Mouse (Mus musculus) mouse trophoblast stem cell (cell line): ENCODE results near the gene Trim46.

Experiments used
- in situ Hi-C, 2 experiments: fragments of 300-500 bp; cut with MseI, MboI; formaldehyde crosslinking; loops; 2 replicates in 1 of 2; 3 replicates in 1 of 2; pipeline ENCODE4 v1.15.1; 2025

Trim46 gene

GRCm38 (mm10) chr3:89276061-89276460, 30.0 kb upstream of the Trim46 start:
- in situ Hi-C loops = no loop called here

- in situ Hi-C loops = no loop called here
Measured at GRCm38 (mm10) chr3:89271760-89272159, 25.7 kb upstream of the Trim46 start.

- in situ Hi-C loops = no loop called here
Measured at GRCm38 (mm10) chr3:89270891-89271290, 24.8 kb upstream of the Trim46 start.

- in situ Hi-C loops = no loop called here
Measured at GRCm38 (mm10) chr3:89270051-89270755, 24.1 kb upstream of the Trim46 start, which contains the start of gene Slc50a1. Gene Slc50a1 (minus strand): TSS chr3:89270570.

- in situ Hi-C loops = no loop called here
Measured at GRCm38 (mm10) chr3:89268916-89269315, 22.8 kb upstream of the Trim46 start.

- in situ Hi-C loops = no loop called here
Measured at GRCm38 (mm10) chr3:89266439-89266893, 20.4 kb upstream of the Trim46 start.

- in situ Hi-C loops = no loop called here
Measured at GRCm38 (mm10) chr3:89262417-89262816, 16.3 kb upstream of the Trim46 start.

- in situ Hi-C loops = no loop called here
Measured at GRCm38 (mm10) chr3:89260211-89260610, 14.1 kb upstream of the Trim46 start.

- in situ Hi-C loops = no loop called here
Measured at GRCm38 (mm10) chr3:89259076-89259475, 13.0 kb upstream of the Trim46 start, which contains the start of gene Dpm3. Gene Dpm3 (plus strand): TSS chr3:89259358.

GRCm38 (mm10) chr3:89256177-89256576, 10.1 kb upstream of the Trim46 start:
- in situ Hi-C loops = no loop called here

GRCm38 (mm10) chr3:89254994-89255393, 8.9 kb upstream of the Trim46 start:
- in situ Hi-C loops = loop anchor here in 1 of 2 experiments (5.0 kb wide), 1 partner anchor 37 kb away; no protein-coding TSS in a partner anchor

- in situ Hi-C loops = loop anchor here in 1 of 2 experiments (5.0 kb wide), 1 partner anchor 41 kb away; no protein-coding TSS in a partner anchor
Measured at GRCm38 (mm10) chr3:89251365-89251895, 5.3 kb upstream of the Trim46 start.

- in situ Hi-C loops = loop anchor here in 1 of 2 experiments (5.0 kb wide), 1 partner anchor 42 kb away; no protein-coding TSS in a partner anchor
Measured at GRCm38 (mm10) chr3:89250435-89251040, 4.4 kb upstream of the Trim46 start.

GRCm38 (mm10) chr3:89247466-89247865, 1.4 kb upstream of the Trim46 start:
- in situ Hi-C loops = loop anchor here in 1 of 2 experiments (10.0 kb wide), 1 partner anchor 47 kb away; no protein-coding TSS in a partner anchor

GRCm38 (mm10) chr3:89245688-89246171, 379 bp downstream of the Trim46 start, which contains the start of gene Krtcap2:
Gene Krtcap2 (plus strand): TSS chr3:89245966.
- in situ Hi-C loops = loop anchor here in 1 of 2 experiments (10.0 kb wide), 1 partner anchor 49 kb away; no protein-coding TSS in a partner anchor

- in situ Hi-C loops = loop anchor here in 1 of 2 experiments (10.0 kb wide), 1 partner anchor 50 kb away; no protein-coding TSS in a partner anchor
Measured at GRCm38 (mm10) chr3:89244982-89245687, 974 bp downstream of the Trim46 start.

GRCm38 (mm10) chr3:89244158-89244981, 1.7 kb downstream of the Trim46 start:
- in situ Hi-C loops = loop anchor here in 1 of 2 experiments (10.0 kb wide), 1 partner anchor 50 kb away; no protein-coding TSS in a partner anchor

- in situ Hi-C loops = loop anchor here in 1 of 2 experiments (10.0 kb wide), 1 partner anchor 51 kb away; no protein-coding TSS in a partner anchor
Measured at GRCm38 (mm10) chr3:89243609-89244008, 2.5 kb downstream of the Trim46 start.

- in situ Hi-C loops = loop anchor here in 1 of 2 experiments (10.0 kb wide), 1 partner anchor 52 kb away; no protein-coding TSS in a partner anchor
Measured at GRCm38 (mm10) chr3:89242331-89242895, 3.7 kb downstream of the Trim46 start.

- in situ Hi-C loops = no loop called here
Measured at GRCm38 (mm10) chr3:89238494-89238893, 7.6 kb downstream of the Trim46 start.
